In the genomic region with DNA sequence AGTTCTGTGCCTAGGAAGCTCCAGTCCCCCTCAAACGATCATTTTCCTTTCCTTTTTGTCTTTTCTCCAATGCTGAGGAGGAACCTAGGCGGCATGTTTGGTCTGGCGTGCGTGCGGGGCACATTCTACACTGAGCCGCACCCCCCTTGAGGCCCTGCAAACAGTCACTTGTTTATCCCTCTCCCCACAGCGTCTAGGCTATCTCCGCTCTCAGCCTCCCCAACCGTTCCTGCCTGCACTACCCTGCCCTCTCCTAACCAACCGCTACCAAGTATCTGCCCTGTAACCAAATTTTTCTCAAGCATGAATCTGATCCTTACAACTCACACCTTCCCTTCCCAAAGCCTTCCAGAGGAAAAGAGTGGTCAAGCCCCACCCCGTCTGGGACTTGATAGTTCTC, we compare ENCODE assay signal across 19 mouse cellular contexts. TPM values are rescaled to one million over a fixed set of nuclear protein-coding genes. Genes with fewer than 3 reads are reported as not detected.
DNase-seq lines count a peak whose midpoint lies in the region; ATAC-seq and TF ChIP-seq lines count a peak whose summit lies in the region.
"Had no signal": no experiment of that assay in that cellular context is flagged by ENCODE, and none has a peak within 500 bp of the region (broad histone marks: within the 10 kb centered on the region; RNA-seq: fewer than 3 reads in every experiment).

No protein-coding gene starts in this region.

- no peak for DNase-seq in testis, postnatal 14 days (ENCODE audit: low spot score)
- DNase-seq in embryonic facial prominence, embryonic 10.5 days (ENCODE audit: low spot score) = no peak
- no peak for DNase-seq in frontal cortex, postnatal 25 days (ENCODE audit: low spot score in 2 of 2)
- DNase-seq: cerebellum, postnatal 10 days; heart, postnatal 10 days; kidney, postnatal 10 days; layer of hippocampus, postnatal 36 days; right cerebral cortex, postnatal 25 days; thymus, postnatal 14 days had no signal

- WGBS in liver, embryonic 15.5 days (ENCODE audit: insufficient replicate concordance) = 26% methylated on average over 11 of the region's 11 CpGs
- 72% methylated on average over 11 of the region's 11 CpGs for WGBS in intestine, embryonic 15.5 days
- WGBS in embryonic facial prominence, embryonic 10.5 days = 84% methylated on average over 11 of the region's 11 CpGs

- no peak overlapping the region for H3K4me3 ChIP-seq in testis, adult 2 months (ENCODE audit: control insufficient read depth, low read depth, low read length)
- H3K4me3 ChIP-seq in liver, embryonic 15.5 days (replicated peaks) = no peak overlapping the region
- H3K4me3 ChIP-seq in intestine, embryonic 15.5 days (replicated peaks) = no peak overlapping the region
- H3K4me3 ChIP-seq in embryonic facial prominence, embryonic 10.5 days = no peak overlapping the region
- H3K4me3 ChIP-seq: embryonic facial prominence, embryonic 13.5 days; hindbrain, embryonic 12.5 days; layer of hippocampus, adult 2 months; megakaryocyte, embryonic 14.5 days had no signal

- H3K9ac ChIP-seq in liver, embryonic 15.5 days = peak overlapping the region; percentile 21; the same call in 1 of the 2 replicates
- no peak overlapping the region for H3K9ac ChIP-seq in intestine, embryonic 15.5 days
- H3K9ac ChIP-seq: embryonic facial prominence, embryonic 13.5 days; hindbrain, embryonic 12.5 days had no signal

- H3K9me3 ChIP-seq in liver, embryonic 15.5 days (replicated peaks) = no peaks in the 10 kb centered on the region
- no peaks in the 10 kb centered on the region for H3K9me3 ChIP-seq in intestine, embryonic 15.5 days
- H3K9me3 ChIP-seq in embryonic facial prominence, embryonic 10.5 days = no peaks in the 10 kb centered on the region
- H3K9me3 ChIP-seq: embryonic facial prominence, embryonic 13.5 days; hindbrain, embryonic 12.5 days; megakaryocyte, embryonic 14.5 days had no signal

- H3K27me3 ChIP-seq in testis, adult 2 months (ENCODE audit: control insufficient read depth, insufficient read depth, low read length) = no peaks in the 10 kb centered on the region
- no peaks in the 10 kb centered on the region for H3K27me3 ChIP-seq in liver, embryonic 15.5 days
- H3K27me3 ChIP-seq in intestine, embryonic 15.5 days (replicated peaks) = no peaks in the 10 kb centered on the region
- H3K27me3 ChIP-seq in embryonic facial prominence, embryonic 10.5 days (replicated peaks; ENCODE audit: low read depth, poor library complexity, severe bottlenecking) = no peaks in the 10 kb centered on the region
- H3K27me3 ChIP-seq: embryonic facial prominence, embryonic 13.5 days; hindbrain, embryonic 12.5 days; megakaryocyte, embryonic 14.5 days had no signal

- H3K4me1 ChIP-seq in testis, adult 2 months (ENCODE audit: control insufficient read depth, insufficient read depth, low read length) = no peaks in the 10 kb centered on the region; the same call in 1 of the 2 replicates
- H3K4me1 ChIP-seq in liver, embryonic 15.5 days (replicated peaks) = peaks cover 63% of the 10 kb centered on the region
- peaks cover 7% of the 10 kb centered on the region for H3K4me1 ChIP-seq in intestine, embryonic 15.5 days (replicated peaks)
- H3K4me1 ChIP-seq in embryonic facial prominence, embryonic 10.5 days = peaks cover 22% of the 10 kb centered on the region
- H3K4me1 ChIP-seq: hindbrain, embryonic 12.5 days had no signal

- 0 out of 2 replicates have a peak, but pooled peaks have one; percentile 17 for ATAC-seq in erythroblast, adult 5-6 weeks (replicated peaks; ENCODE audit: low FRiP score, poor library complexity, severe bottlenecking)
- ATAC-seq in liver, embryonic 15.5 days (ENCODE audit: insufficient read depth) = peak; percentile 79
- no peak for ATAC-seq in intestine, embryonic 15.5 days
- ATAC-seq: forebrain, embryonic 16.5 days; midbrain, embryonic 16.5 days had no signal

- TF ChIP-seq CTCF in testis, adult 2 months (IDR thresholded peaks at IDR 0.05; ENCODE audit: control insufficient read depth, insufficient read depth, insufficient replicate concordance, low read depth, low read length) = no peak

- H3K36me3 ChIP-seq in testis, adult 2 months (ENCODE audit: control insufficient read depth, insufficient read depth, low read length) = no peaks in the 10 kb centered on the region
- H3K36me3 ChIP-seq in liver, embryonic 15.5 days (replicated peaks) = peaks cover 18% of the 10 kb centered on the region
- H3K36me3 ChIP-seq in intestine, embryonic 15.5 days = no peaks in the 10 kb centered on the region
- peaks cover 26% of the 10 kb centered on the region for H3K36me3 ChIP-seq in embryonic facial prominence, embryonic 10.5 days (replicated peaks)

- TF ChIP-seq POLR2A in testis, adult 2 months (IDR thresholded peaks at IDR 0.05; ENCODE audit: control insufficient read depth, low read depth, low read length) = no peak

- 0 out of 2 replicates have a peak overlapping the region, but pooled peaks have one; percentile 16 for H3K27ac ChIP-seq in testis, adult 2 months (ENCODE audit: control insufficient read depth, insufficient read depth, low read depth, low read length)
- H3K27ac ChIP-seq in liver, embryonic 15.5 days (replicated peaks) = peak overlapping the region; percentile 68
- H3K27ac ChIP-seq in intestine, embryonic 15.5 days = no peak overlapping the region
- H3K27ac ChIP-seq in embryonic facial prominence, embryonic 10.5 days (replicated peaks) = no peak overlapping the region
- H3K27ac ChIP-seq: embryonic facial prominence, embryonic 13.5 days; hindbrain, embryonic 12.5 days; layer of hippocampus, adult 2 months had no signal

- H3K4me2 ChIP-seq in liver, embryonic 15.5 days = peak overlapping the region; percentile 46
- no peak overlapping the region for H3K4me2 ChIP-seq in intestine, embryonic 15.5 days (replicated peaks)
- H3K4me2 ChIP-seq: embryonic facial prominence, embryonic 13.5 days; hindbrain, embryonic 12.5 days had no signal

RNA-seq across cellular contexts. Expression of gene Sesn2, which starts 7.0 kb away (rescaled TPM):
- polyA plus RNA-seq in testis, adult 2 months (2012; rRNA removed) = 18.0 and 19.4 TPM in 2 replicates
- 3.7 and 4.6 TPM in 2 replicates for total RNA-seq in erythroblast, adult 5-6 weeks (2015; ENCODE audit: low replicate concordance)
- 5.8 and 6.6 TPM in 2 replicates for total RNA-seq in erythroblast, adult 5-6 weeks (2017; ENCODE audit: low replicate concordance)
- 7.4 and 7.8 TPM in 2 replicates for polyA plus RNA-seq in liver, embryonic 15.5 days (2015; fragmentation: Nextera tagmentation; extraction: Ambion mirVana)
- 10.8 and 11.2 TPM in 2 replicates for polyA plus RNA-seq in intestine, embryonic 15.5 days (2015; fragmentation: Nextera tagmentation; extraction: Ambion mirVana)
- 12.3 and 13.3 TPM in 2 replicates for polyA plus RNA-seq in embryonic facial prominence, embryonic 10.5 days (2016; fragmentation: Nextera tagmentation; extraction: Ambion mirVana)

RNA-seq across cellular contexts. Expression of gene Atpif1, which starts 30.1 kb away (rescaled TPM):
- 328 TPM in 2 replicates for polyA plus RNA-seq in testis, adult 2 months (2012; rRNA removed)
- total RNA-seq in erythroblast, adult 5-6 weeks (2015; ENCODE audit: low replicate concordance) = 715 and 778 TPM in 2 replicates
- 2,175 and 2,816 TPM in 2 replicates for total RNA-seq in erythroblast, adult 5-6 weeks (2017; ENCODE audit: low replicate concordance)
- 991 and 1,178 TPM in 2 replicates for polyA plus RNA-seq in liver, embryonic 15.5 days (2015; fragmentation: Nextera tagmentation; extraction: Ambion mirVana)
- 1,295 and 1,316 TPM in 2 replicates for polyA plus RNA-seq in intestine, embryonic 15.5 days (2015; fragmentation: Nextera tagmentation; extraction: Ambion mirVana)
- 1,009 and 1,074 TPM in 2 replicates for polyA plus RNA-seq in embryonic facial prominence, embryonic 10.5 days (2016; fragmentation: Nextera tagmentation; extraction: Ambion mirVana)

RNA-seq across cellular contexts. Expression of gene Dnajc8, which starts 32.0 kb away (rescaled TPM):
- polyA plus RNA-seq in testis, adult 2 months (2012; rRNA removed) = 22.8 and 24.8 TPM in 2 replicates
- 75.0 and 117 TPM in 2 replicates for total RNA-seq in erythroblast, adult 5-6 weeks (2015; ENCODE audit: low replicate concordance)
- 262 and 314 TPM in 2 replicates for total RNA-seq in erythroblast, adult 5-6 weeks (2017; ENCODE audit: low replicate concordance)
- polyA plus RNA-seq in liver, embryonic 15.5 days (2015; fragmentation: Nextera tagmentation; extraction: Ambion mirVana) = 68.8 and 84.7 TPM in 2 replicates
- polyA plus RNA-seq in intestine, embryonic 15.5 days (2015; fragmentation: Nextera tagmentation; extraction: Ambion mirVana) = 138 and 154 TPM in 2 replicates
- polyA plus RNA-seq in embryonic facial prominence, embryonic 10.5 days (2016; fragmentation: Nextera tagmentation; extraction: Ambion mirVana) = 222 TPM in 2 replicates

RNA-seq across cellular contexts. Expression of gene Med18, which starts 39.6 kb away (rescaled TPM):
- 3.0 and 3.1 TPM in 2 replicates for polyA plus RNA-seq in testis, adult 2 months (2012; rRNA removed)
- 2.5 and 5.6 TPM in 2 replicates for total RNA-seq in erythroblast, adult 5-6 weeks (2015; ENCODE audit: low replicate concordance)
- 2.8 and 4.0 TPM in 2 replicates for total RNA-seq in erythroblast, adult 5-6 weeks (2017; ENCODE audit: low replicate concordance)
- polyA plus RNA-seq in liver, embryonic 15.5 days (2015; fragmentation: Nextera tagmentation; extraction: Ambion mirVana) = 10.7 and 11.2 TPM in 2 replicates
- 18.9 and 21.3 TPM in 2 replicates for polyA plus RNA-seq in intestine, embryonic 15.5 days (2015; fragmentation: Nextera tagmentation; extraction: Ambion mirVana)
- 37.0 and 41.7 TPM in 2 replicates for polyA plus RNA-seq in embryonic facial prominence, embryonic 10.5 days (2016; fragmentation: Nextera tagmentation; extraction: Ambion mirVana)

Comparison
In these comparisons a context has a peak if more than half of its experiments do, and no peak if none do; other contexts are left out.
1. H3K27ac ChIP-seq: peak in testis, adult 2 months (single experiment) and liver, embryonic 15.5 days (single experiment); none in intestine, embryonic 15.5 days (single experiment) and embryonic facial prominence, embryonic 10.5 days (single experiment).